Mouse (Mus musculus) retina, adult 2 months (tissue): ENCODE measurements around the gene Dnajb6.

Source experiments
- DNase-seq: peaks from one replicate; pipeline ENCODE4 v3.0.0-alpha.2; 2012; ENCODE audit warnings: low read depth, low spot score

The Dnajb6 gene

DNA sequence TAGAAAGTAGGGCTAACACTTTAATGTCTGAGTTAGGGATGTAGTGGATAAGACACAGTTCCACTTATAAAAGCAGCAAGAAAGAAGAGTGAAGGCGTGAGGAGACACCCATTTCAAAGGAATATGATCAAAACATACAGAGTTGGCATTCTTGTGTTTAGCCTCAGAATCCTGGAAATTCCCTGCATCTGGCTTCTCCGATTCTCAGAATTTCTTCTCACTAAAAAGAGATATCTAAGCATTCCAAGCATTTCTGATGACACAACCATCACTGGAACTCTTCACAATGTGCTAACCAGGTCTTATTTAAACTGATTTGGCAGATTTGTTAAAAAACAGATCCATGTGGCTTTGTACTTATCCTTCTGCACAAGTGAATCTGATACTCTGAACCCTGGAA lies 112.6 kb downstream of the Dnajb6 start:
- no peak for DNase-seq

DNA sequence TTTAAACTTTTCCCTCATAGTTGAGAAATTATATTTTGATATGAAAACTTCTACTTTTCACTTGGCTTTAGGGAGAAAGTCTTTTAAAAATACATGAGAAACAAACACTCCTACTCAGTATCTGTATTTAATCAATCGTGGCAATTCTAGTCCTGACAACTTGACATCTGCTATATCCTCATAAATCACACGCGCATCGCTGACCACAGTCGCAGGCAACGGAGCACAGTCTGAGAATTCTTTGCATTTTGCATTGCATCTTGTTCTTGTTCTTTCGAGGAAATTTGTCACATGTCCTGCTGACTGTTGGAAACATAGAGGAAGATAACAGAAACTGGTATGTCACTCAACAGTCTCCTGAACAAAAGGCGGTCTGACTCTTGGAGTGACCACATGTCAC lies 116.9 kb downstream of the Dnajb6 start:
- DNase-seq = no peak

DNA sequence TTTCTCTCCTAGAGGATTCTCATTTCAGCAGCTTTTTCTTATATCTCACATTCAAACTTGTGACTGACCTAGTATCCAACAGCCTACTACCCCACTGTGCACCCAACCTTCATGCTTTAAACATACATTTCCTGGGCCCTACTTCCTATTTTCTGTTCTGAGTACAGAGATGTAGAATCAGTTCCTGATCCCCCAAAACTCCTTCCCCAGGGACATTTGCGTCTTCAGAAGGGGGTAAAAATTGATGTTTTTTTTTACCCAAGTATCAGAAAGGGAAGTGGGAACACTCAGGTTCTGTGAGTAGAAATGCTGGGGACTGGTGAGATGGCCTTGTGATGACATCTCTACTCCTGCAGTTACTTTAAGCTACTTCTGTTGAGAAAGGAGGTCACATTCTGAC lies 117.5 kb downstream of the Dnajb6 start:
- DNase-seq = no peak

- DNase-seq = no peak
Observed at GRCm38 (mm10) chr5:29854376-29854775, 118.9 kb downstream of the Dnajb6 start.

DNA sequence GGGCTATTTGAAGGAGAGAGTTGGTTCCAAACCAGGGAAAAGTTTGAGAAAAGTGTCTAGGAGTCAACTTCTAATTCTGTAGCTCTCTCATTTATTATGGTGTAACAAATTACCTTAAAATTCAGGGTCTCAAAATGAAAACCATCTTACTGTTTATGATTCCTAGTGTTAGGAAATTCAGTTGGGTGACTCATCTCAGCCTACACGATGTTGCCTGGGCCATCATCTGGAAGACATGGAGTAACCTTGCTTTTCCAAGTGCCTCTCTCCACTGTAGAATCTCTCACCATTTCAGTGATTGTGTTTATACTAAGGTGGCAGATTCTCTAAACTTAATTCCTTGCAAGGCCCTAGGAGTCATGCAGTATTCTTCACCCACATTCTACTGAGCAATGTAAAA lies 119.5 kb downstream of the Dnajb6 start:
- DNase-seq = no peak

DNA sequence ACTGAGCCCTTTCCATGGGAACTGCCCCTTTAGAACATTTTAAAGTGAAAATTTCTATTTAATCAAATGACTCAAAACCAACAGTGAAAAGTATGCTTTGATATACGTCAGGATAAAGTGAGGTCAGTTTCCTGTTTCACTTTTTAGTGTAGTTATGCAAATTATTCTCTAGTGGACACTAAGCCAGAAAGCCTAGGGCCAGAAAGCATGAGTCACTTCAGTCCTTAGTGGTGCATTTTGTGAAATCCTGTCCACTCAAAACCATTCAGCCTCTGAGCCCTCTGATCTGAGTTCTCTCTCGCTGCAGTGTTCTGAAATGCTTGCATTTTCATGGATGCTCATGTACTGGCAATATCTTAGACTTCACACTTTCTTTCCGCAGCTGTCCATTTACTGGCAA lies 126.0 kb downstream of the Dnajb6 start:
- DNase-seq = no peak

DNA sequence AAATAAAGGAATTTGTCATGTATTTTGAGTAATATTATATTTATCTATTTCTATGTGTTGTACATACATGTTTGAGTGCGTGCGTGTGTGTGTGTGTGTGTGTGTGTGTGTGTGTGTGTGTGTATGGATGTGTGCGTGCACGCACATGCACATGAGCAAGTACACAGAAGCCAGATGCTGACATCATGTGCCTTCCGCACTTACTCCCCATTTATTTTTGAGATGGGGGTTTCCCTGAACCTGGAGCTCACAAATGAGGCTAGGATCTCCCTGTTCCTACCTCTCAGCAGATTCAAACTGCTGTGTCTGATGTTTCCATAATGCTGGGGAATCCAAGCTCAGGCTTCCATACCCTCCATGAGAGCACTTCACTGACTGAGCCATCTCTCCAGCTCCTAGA lies 126.9 kb downstream of the Dnajb6 start:
- no peak for DNase-seq

DNA sequence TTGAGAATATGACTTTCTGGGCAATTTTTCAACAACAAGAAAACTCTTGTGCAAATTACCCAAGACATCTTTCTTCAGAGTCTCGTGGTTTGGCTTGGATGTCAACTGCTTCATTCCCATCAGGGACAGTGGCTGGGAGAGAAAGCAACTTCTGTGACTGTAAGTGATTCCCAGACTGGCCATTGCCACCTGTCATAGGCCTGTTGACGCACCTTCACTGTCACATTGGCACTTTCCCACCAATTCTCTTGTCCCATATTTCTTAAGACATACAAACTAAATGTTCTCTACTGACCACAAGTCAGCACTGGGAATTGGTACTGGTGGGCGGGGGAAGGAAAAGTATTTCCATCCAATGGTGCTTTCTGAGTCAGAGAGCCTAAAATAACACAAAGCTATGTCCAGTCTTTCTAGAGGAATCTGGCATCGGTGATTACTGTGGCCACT lies 128.8 kb downstream of the Dnajb6 start:
- no peak for DNase-seq

- DNase-seq = no peak
Observed at GRCm38 (mm10) chr5:29864994-29865393, 129.5 kb downstream of the Dnajb6 start.
